Mouse (Mus musculus) v-Abl transformed pro-B cells (cell line): Measurements from ENCODE around the gene Hist1h4h.

Experiments used
- in situ Hi-C, 2 experiments: fragments of 400-800 bp; cut with MboI; formaldehyde crosslinking; loops; one replicate each; pipeline ENCODE4 v1.15.1; 2025; ENCODE audit not compliant: unreplicated experiment in 2 of 2

Hist1h4h gene

GRCm38 (mm10) chr13:23530901-23531875 lies at the start of gene Hist1h4h:
Gene Hist1h4h (plus strand): TSS chr13:23531050.
- in situ Hi-C loops = loop anchor here in 1 of 2 experiments (5.0 kb wide), 1 partner anchor 56 kb away; no protein-coding TSS in a partner anchor

GRCm38 (mm10) chr13:23483153-23483552 lies 47.7 kb upstream of the Hist1h4h start:
- in situ Hi-C loops = no loop called here

- in situ Hi-C loops = no loop called here
These were observed 45.6 kb upstream of the Hist1h4h start for GRCm38 (mm10) chr13:23485271-23485670.

- in situ Hi-C loops = no loop called here
These were observed 42.2 kb upstream of the Hist1h4h start, which contains the start of gene Btn2a2 for GRCm38 (mm10) chr13:23488400-23489322. Gene Btn2a2 (minus strand): TSS chr13:23488857.

GRCm38 (mm10) chr13:23490863-23491262 lies 40.0 kb upstream of the Hist1h4h start:
- in situ Hi-C loops = no loop called here

- in situ Hi-C loops = no loop called here
These were observed 39.6 kb upstream of the Hist1h4h start for GRCm38 (mm10) chr13:23491263-23491662.

- in situ Hi-C loops = no loop called here
These were observed 38.9 kb upstream of the Hist1h4h start for GRCm38 (mm10) chr13:23491990-23492389.

- in situ Hi-C loops = no loop called here
These were observed 35.3 kb upstream of the Hist1h4h start for GRCm38 (mm10) chr13:23495526-23495925.

GRCm38 (mm10) chr13:23497656-23498321 lies 33.1 kb upstream of the Hist1h4h start:
- in situ Hi-C loops = no loop called here

- in situ Hi-C loops = no loop called here
These were observed 32.2 kb upstream of the Hist1h4h start for GRCm38 (mm10) chr13:23498653-23499052.

- in situ Hi-C loops = no loop called here
These were observed 30.9 kb upstream of the Hist1h4h start for GRCm38 (mm10) chr13:23499943-23500342.

GRCm38 (mm10) chr13:23500424-23501200 lies 30.2 kb upstream of the Hist1h4h start:
- in situ Hi-C loops = no loop called here

- in situ Hi-C loops = no loop called here
These were observed 29.3 kb upstream of the Hist1h4h start for GRCm38 (mm10) chr13:23501511-23501910.

- in situ Hi-C loops = no loop called here
These were observed 28.8 kb upstream of the Hist1h4h start for GRCm38 (mm10) chr13:23502031-23502567.

GRCm38 (mm10) chr13:23502916-23503315 lies 27.9 kb upstream of the Hist1h4h start:
- in situ Hi-C loops = no loop called here

GRCm38 (mm10) chr13:23503797-23504196 lies 27.1 kb upstream of the Hist1h4h start:
- in situ Hi-C loops = no loop called here

- in situ Hi-C loops = no loop called here
These were observed 25.0 kb upstream of the Hist1h4h start for GRCm38 (mm10) chr13:23505662-23506345.

GRCm38 (mm10) chr13:23506351-23506750 lies 24.5 kb upstream of the Hist1h4h start:
- in situ Hi-C loops = no loop called here
